Mouse (Mus musculus) T-cell, adult 2 months (primary cell): ENCODE results near the gene Eif2ak3.

Experiments
- DNase-seq: peaks from one replicate; pipeline ENCODE4 v3.0.0; 2022; ENCODE audit warnings: low spot score

The Eif2ak3 gene

DNA sequence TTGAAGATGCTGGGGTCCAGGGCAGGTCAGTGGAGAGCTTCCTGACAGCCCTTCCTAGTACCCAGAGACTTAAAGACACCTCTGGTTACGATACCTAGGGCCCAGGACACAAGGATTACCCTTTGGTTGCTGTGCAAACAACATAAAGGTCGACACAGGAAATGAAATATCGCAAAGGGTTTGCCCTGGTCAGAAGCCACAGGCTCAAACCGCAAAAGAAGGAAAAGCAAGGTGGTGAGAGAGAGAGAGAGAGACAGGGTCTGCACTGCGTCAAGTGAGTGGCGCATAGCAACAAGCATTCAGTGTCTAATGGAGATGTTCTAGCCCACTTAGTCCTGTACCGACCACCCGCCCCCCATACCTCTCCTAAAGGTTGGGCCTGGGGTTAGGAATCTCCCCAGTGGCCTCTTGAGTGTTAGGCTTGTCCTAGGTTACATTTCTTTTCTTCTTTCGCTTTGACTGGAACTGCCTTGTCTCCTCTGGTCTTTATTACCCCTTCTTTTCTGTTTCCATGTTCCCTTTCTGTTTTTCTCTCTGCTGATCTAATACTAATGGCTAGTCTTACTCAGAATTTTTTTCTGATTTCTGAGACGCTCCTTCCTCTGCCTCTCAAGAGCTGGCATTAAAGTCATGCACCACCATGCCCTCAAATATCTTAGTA, 13.0 kb upstream of the Eif2ak3 start:
- no peak for DNase-seq

DNA sequence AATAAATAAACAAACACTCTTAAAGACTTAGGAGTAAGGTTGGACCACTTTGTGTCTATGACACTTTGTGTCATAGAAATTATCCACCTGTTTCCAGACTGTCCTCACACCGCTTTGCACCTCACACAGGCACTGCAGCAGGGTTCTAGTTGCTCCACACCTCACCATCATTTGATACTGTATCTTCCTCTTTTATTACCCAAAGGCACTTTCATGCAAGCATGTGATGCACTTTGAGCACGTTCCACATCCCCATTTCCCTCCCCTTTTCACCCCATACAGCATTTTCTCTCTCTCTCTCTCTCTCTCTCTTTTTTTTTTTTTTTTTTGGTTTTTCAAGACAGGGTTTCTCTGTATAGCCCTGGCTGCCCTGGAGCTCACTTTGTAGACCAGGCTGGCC, 7.0 kb upstream of the Eif2ak3 start:
- DNase-seq, result no peak

DNA sequence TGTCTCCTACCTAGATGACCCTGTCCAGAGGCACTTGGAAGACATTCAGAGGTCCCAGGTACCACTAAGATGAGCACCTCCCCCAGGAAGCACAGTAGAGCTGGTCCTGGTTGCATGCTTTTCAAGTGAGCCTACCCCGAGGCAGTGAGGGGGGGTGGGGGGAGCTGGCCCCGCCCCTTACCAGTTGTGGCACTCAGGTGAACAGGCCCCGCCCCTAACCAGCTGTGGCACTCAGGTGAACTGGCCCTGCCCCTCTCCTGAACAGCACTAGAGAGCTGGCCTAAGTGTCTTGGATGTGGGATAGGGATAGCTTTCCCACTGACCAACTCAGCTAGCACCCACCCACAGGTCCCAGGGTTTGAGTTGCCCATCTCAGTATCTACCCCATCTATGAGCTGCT, 5.8 kb upstream of the Eif2ak3 start:
- DNase-seq, result no peak

DNA sequence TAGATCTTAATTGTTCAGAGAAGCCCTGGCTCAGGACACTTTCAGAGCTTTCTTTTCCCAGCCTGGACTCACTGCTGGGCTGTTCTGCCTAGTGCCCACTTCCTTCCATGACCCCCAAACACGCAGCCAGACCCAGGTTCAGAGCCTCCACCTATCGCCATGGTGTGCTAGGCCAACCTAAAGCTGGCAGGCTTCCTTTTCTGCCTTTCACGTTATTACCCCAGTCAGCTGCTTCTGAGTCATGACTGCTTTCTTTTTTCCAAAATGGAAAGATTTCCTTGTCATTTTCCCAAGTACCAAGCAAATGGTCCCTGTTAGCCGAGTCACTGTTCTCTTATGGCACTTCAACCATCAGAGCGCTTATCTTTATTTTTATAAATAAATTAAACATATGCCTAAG, 4.0 kb upstream of the Eif2ak3 start:
- no peak for DNase-seq

DNA sequence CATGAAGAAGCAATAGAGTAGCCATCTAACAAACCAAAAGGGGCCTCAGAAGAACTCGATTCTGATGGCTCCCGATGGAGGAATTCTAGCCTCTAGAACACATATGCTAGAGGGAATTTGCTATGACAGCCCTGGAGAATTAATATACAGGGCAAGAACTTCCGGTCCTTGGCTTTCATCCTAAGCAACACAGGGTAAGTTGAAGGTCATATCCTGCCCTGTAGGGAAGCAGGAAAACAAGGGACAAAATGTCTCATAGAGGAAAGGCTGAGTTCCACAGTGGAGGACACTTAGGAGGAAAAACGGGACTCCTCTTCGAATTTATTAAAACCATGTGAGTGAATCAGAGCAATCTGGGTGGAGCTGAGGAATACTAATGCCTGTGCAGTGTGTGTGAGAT, 1.3 kb upstream of the Eif2ak3 start:
- DNase-seq, result no peak

DNA sequence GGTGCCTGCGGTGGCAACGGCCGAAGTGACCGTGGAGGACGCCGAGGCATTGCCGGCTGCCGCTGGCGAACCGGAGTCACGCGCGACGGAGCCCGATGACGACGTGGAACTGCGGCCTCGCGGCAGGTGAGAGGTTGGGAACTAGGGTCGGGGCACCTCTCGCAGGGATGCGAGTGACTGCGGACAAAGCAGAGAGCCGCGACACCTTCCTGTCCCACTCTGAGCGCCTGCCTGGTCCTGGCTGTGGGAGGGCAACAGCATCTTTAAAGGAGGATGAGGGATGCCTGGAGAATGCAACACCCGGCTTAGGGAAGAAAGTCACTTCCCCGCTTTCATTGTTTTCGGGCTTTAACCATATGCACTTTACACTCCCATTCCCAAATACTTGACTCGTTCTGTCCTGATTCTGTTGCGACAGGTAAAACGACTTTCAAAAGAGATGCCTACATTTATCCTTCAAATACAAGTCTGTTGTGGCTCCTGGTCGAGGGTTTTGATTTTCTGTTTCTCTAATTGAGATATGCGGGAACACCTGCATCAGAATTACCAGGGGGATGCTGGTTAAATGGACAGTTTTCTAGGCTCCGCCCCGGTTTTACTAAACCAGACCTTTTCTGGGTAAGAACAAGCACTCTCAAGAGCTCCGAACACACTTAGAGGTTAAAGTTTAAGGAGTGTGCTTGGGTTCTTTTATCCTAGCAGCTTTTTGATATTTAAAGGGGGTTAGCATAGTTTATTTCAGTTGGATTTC, 756 bp downstream of the Eif2ak3 start:
- DNase-seq, result peak; percentile 57

DNA sequence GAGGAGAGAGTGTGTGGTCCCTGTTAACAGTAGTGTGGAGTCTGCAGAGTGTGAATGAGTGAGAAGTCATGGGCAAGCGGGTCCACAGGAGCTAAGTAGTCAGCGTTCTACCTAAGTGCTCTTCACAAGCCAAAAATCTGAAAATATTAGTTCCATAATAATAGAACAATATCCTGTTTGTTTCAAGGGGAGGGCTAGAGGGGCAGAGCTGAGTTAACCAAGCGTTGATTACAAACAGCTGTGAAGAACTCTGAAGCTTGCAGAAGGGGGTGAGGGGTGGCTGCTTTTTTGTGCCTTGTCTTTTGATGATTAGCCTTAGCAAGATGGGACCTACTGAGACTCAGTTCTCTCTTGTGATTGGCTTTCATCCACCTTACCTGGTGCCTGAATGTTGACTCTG, 3.1 kb downstream of the Eif2ak3 start:
- no peak for DNase-seq

DNA sequence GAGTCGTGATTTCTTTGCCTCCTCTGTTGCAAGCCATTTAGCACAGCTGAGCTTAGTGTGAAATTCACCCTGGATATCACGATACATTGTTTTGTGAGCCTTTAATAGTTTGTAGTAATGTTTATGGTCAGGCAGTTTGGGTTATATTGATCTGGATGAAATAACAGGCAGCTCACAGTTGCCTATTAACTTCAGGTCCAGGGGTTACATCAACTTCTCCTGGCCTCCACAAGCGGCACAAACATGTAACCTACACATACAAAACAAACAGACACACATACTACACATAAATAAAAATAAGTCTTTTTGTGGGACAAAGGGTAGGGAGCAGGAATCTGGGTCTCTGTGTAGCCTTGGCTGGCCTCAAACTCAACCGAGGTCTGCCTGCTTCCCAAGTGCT, 9.1 kb downstream of the Eif2ak3 start:
- no peak for DNase-seq

DNA sequence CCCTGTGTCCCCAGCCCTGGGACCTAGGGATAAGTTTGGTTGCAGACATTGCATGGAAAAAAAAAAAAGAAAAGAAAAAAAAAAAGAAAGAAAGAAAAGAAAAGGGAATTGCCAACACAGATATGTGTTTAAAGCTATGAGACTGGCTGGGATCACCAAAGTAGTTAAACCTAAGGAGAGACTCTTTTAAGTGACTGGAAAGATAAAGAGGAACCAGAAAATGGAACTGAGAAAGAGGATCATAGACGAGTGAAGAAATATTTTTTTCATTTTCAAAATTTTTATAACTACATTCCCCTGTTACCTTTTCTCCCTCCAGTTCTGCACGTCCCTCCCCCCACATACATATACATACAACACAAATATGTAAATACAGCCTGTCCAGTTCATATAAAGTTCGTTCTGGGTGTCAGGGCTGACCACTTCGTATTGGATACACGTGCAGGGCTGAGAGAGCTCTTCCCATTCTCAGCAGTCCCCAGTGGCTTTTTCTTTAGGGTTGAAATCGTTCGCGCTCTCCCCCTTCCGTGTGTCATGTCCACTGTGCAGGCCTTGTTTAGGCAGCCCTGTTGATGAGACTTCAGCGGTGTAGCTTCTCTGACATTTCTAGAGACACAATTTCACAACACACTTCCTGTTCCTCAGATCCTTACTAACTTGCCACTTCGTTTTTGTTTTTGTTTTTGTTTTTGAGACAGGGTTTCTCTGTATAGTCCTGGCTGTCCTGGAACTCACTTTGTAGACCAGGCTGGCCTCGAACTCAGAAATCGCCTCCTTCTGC, 11.4 kb downstream of the Eif2ak3 start:
- DNase-seq, result no peak

DNA sequence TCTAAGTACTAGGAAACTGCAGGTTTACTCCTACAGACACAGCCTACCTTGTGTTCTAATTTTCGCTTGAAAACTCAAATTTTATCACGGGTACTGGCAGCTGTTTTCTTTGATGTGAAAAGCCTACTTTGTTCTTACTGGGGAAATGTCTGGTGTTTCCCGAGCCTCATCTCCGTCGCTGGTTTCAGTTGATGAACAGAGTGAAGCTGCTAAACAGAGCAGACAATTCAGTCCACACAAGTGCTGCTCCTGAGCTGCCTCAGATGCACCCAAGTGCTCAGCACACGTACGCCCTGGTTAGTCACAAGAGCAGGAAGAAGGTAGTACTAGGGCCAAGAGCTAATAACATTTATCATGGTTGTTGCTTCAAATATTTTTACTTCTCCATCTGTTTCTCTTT, 18.4 kb downstream of the Eif2ak3 start:
- DNase-seq, result peak; percentile 8

DNA sequence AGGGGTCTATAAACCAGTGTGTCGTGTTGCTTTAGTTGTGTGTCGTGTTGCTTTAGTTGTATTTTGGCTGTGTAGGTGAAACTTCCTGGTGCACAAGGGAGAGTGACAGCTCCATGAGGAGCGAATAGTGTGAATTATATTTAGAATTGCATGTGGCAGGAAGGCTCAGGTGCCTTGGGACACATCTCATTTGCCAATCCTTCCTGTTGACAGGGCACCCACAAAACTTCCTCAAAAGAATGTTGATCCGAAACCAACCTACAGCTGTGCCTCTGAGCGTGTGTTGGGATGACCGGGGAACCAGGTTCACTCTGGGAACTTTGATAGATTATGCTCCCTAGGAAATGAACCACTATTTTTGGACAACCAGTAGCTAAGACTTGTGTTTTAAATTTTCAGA, 20.0 kb downstream of the Eif2ak3 start:
- DNase-seq, result no peak

DNA sequence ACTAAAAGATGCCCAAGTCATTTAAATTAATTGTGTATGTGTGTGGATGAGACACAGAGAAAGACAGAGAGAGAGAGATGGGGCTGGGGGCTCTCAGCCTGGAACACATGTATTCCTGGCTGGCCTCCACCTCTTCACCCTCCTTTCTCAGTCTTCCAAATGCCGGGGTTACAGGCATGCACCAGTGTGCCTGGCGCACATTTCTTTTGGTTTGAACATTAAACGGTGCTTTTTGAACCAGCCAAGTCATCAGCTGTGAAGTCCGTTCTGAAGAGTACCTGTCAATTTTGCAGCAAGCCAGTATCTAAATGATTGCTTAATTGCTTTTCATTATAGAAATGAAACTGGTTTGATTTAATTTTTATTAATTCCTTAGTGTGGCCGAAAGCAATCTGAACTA, 22.4 kb downstream of the Eif2ak3 start:
- DNase-seq, result no peak

DNA sequence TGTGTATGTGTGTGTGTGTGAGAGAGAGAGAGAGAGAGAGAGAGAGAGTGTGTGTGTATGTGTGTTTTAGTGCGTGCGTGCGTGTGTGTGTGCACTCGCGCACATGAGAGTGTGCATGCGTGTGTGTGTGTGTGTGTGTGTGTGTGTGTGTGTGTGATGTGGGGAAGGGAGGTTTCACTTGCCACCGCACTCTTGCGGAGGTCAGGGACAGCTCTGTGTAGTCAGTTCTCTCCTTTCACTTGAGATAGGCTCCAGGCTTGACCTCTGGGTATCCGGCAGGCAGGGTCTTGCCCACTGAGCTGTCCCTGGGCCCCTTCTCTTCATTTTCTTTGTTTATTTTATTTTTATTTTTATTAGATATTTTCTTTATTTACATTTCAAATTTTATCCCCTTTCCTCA, 23.0 kb downstream of the Eif2ak3 start:
- DNase-seq, result no peak

DNA sequence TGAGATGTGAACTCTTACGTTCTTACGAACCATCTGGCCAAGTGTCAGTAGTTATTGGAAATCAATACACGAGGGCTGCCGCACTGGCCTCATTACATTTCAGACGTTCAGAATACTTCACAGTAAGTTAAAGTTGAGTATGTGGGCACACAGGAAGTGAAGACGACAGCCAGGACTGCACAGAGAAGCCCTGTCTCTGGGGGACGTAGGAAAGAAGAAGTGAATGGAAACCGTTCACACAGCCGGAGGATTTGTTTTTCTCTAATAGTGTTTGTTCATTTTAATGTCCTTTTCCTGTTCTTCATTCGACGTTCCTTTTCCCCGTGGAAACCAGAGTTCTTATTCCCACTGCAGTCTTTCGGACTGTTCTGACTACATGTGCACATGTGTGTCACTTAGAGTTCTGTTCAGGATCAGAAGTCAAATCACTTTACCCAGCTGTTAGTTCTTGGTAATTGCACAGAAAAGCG, 27.2 kb downstream of the Eif2ak3 start:
- DNase-seq, result no peak

DNA sequence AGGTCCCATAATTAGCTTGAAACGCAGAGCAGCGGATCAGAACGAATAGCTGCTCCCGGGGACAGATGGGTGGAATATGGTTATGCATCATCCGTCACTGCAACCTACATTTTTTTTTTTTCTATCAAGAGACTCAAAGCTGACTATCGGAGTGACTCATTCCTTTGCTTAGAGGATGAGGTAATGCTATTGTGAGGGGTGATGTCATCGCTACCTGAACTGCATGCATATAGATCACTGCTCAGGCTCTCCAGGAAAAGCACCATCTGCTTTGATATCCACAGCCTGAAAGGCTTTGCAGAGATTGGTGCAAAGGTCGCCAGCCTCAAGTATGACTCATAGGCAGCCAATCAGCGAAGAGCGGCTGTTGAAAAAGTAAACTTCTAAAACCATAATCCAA, 27.8 kb downstream of the Eif2ak3 start:
- peak; percentile 59 for DNase-seq

DNA sequence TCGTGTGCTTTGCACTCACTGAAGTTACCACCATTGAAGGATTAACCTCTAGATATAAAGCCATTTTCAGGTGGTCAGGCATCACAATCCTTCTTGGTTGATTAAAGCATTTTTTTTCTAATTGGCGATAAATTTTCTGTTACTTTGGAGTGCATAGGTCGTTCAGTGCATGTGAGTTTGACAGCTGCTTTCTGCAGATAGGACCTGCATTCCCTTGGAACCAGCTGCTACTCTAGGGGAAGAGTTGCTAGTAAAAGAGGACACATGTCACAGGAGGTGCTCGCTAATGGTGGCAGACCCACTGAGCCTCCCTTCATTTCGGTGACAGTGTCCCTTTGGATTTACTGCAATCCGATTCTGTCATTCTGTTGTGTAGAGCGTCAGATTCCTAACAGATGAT, 28.3 kb downstream of the Eif2ak3 start:
- DNase-seq, result no peak

DNA sequence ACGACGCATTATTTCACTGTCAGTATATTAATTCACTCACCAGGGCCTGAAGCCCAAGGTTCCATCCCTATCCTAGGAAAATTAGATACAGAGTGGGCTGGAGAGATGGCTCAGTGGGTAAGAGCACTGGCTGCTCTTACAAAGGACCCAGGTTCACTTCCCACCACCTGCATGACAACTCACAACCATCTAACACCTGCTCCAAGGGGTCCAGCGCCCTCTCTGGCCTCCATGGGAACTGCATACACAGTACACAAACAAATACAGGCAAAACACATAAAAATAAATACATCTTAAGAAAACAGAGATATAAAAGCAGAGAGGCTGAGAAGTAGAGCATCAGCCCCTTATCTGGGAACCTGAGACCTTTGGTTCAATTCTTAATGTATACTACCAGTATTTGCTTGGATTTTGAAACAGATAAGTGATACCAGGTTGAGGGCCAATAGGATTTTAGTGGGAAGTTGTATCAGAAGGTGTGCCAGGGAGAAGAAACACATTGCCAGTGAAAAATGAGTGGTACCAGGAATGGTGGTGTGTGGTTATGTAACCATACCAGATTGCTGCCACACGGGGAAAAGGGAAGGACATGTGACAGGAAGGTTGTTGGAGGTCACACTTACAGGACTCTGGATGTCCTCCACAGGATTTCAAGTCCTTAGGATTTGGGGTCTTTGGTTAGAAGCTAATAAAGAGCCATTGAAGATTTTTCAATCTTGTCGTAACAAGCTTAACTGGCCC, 29.9 kb downstream of the Eif2ak3 start:
- peak; percentile 22 for DNase-seq

DNA sequence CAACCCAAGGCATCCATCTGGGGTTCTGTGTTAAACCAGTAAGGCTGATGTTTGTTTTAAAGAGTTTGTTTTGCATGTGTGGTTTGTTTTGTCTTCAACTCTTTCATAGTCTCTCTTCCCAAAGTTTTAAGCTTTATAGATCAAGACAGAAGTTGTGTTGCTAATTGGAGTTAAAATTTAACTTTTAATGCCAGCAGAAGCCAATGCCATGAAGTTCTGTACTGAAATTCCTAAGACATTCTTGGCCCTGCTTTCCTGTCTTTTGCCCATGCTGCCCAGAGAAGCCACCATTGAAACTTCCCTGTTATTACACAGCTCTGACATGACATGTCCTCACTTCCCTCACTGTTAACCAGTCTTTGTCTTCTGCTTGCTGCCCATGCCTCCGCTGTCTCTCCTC, 30.7 kb downstream of the Eif2ak3 start:
- DNase-seq, result no peak

DNA sequence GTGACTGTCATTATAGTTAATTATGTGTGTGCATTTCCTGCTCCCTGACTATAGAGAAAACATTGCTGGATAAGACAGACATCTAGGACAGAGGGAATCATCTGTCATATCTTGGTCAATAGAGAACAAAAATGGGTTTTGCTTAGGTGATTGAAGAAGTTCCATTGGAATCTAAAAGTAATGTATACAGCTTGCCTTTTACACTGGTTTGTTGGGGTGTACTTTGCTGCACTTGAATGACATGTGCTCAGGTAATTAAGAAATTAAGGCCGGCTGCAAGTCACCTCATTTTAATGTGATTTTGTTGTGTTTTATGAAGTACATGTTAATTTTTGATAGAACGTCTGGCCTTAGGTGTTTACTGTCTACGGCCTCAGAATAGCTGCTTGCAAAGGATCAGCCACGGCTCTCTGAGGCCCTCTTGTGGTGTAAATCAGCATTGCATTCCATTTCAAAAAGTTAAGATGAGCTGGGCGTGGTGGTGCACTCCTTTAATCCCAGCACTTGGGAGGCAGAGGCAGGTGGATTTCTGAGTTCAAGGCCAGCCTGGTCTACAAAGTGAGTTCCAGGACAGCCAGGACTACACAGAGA, 36.5 kb downstream of the Eif2ak3 start:
- peak; percentile 78 for DNase-seq

DNA sequence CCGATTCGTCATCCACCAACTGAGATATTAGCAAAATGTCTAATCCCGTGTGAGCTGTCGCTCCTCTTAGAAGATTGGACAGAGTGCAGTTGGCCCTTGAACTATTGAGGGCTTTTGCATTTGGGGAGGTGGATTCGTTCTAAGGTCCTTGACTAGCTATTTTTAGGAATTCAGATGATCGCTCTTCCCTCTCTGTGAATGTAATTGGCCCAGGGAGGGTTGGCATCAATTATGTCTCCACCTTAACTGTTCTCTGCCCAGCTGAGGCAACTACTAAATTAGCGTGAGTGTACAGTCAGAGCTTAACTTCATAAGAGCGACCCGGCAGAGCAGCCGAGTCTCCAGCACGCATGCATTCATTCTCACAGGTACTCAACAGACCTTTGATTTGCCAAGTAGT, 43.7 kb downstream of the Eif2ak3 start:
- no peak for DNase-seq

DNA sequence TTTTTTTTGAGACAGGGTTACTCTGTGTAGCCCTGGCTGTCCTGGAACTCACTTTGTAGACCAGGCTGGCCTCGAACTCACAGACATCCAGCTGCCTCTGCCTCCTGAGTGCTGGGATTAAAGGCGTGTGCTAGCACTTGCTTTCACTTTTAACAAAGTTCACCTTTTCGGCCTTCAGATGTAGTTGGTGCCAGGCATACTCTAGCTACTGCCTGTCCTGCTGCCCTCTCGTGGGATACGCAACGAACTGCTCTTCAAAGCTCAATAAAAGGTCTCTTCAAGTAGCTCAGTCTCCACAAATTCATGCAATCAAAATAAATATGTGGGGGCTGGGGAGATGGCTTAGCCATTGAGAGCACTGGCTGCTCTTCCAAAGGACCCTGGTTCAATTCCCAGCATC, 53.9 kb downstream of the Eif2ak3 start:
- DNase-seq, result no peak

DNA sequence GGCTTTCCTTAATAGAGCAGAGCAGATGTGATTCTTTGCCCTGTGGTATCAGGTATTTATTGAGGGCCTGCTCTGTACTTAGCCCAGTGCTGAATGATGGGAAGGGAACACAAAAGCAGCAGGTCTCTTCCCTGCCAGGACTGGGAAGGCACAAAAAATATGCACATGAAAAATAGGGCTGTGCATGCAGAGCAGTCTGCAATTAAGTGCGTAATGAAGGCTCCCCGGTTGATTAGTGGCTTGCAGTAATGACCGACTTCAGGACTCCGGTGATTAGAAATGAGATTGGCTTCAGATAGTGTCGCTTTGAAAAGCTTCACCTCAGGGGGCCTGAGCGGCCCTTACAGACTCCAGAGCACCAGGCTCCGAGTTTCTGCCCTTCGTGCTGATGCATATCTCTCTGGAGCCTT, 55.3 kb downstream of the Eif2ak3 start:
- DNase-seq, result no peak
